Mouse (Mus musculus): Measurements from ENCODE around the gene Cd80.
A peak's percentile ranks its signal among the peaks of the same experiment; 100 is the strongest.
"Not testable (repeated sequence)": the region's sequence is repeated elsewhere in the genome, so short reads cannot be mapped to it uniquely, and the experiment has no call there.

Gene Cd80

GRCm38 (mm10) chr16:38455511-38456418, at the start of gene Cd80:
Cd80 (plus strand) TSS chr16:38455561.
- no peak for DNase-seq (ENCODE audit: low read depth)

GRCm38 (mm10) chr16:38406293-38406692, 49.1 kb upstream of the Cd80 start:
- no peak for DNase-seq (ENCODE audit: low read depth)

GRCm38 (mm10) chr16:38406708-38407107, 48.7 kb upstream of the Cd80 start:
- DNase-seq (ENCODE audit: low read depth), result no peak

GRCm38 (mm10) chr16:38407584-38407983, 47.8 kb upstream of the Cd80 start:
- no peak for DNase-seq (ENCODE audit: low read depth)

GRCm38 (mm10) chr16:38408416-38408815, 46.9 kb upstream of the Cd80 start:
- no peak for DNase-seq (ENCODE audit: low read depth)

- peak; percentile 31 for DNase-seq (ENCODE audit: low read depth)
Observed at GRCm38 (mm10) chr16:38414953-38415352, 40.4 kb upstream of the Cd80 start.

GRCm38 (mm10) chr16:38425374-38425773, 30.0 kb upstream of the Cd80 start:
- no peak for DNase-seq (ENCODE audit: low read depth)

- no peak for DNase-seq (ENCODE audit: low read depth)
Observed at GRCm38 (mm10) chr16:38425799-38426198, 29.6 kb upstream of the Cd80 start.

- DNase-seq (ENCODE audit: low read depth), result no peak
Observed at GRCm38 (mm10) chr16:38431446-38432185, 23.7 kb upstream of the Cd80 start.

GRCm38 (mm10) chr16:38432498-38433425, 22.6 kb upstream of the Cd80 start, which contains the start of gene Pla1a:
Pla1a (minus strand) TSS chr16:38433145.
- DNase-seq (ENCODE audit: low read depth), result no peak

GRCm38 (mm10) chr16:38433514-38433913, 21.8 kb upstream of the Cd80 start:
- no peak for DNase-seq (ENCODE audit: low read depth)

GRCm38 (mm10) chr16:38434295-38434795, 21.0 kb upstream of the Cd80 start:
- no peak for DNase-seq (ENCODE audit: low read depth)

- DNase-seq (ENCODE audit: low read depth), result no peak
Observed at GRCm38 (mm10) chr16:38439190-38439589, 16.2 kb upstream of the Cd80 start.

- DNase-seq (ENCODE audit: low read depth), result no peak
Observed at GRCm38 (mm10) chr16:38440403-38440802, 15.0 kb upstream of the Cd80 start.

- no peak for DNase-seq (ENCODE audit: low read depth)
Observed at GRCm38 (mm10) chr16:38441611-38442010, 13.8 kb upstream of the Cd80 start.

GRCm38 (mm10) chr16:38442216-38442615, 13.1 kb upstream of the Cd80 start:
- no peak for DNase-seq (ENCODE audit: low read depth)

- DNase-seq (ENCODE audit: low read depth), result no peak
Observed at GRCm38 (mm10) chr16:38443721-38444464, 11.5 kb upstream of the Cd80 start.

GRCm38 (mm10) chr16:38445046-38445445, 10.3 kb upstream of the Cd80 start:
- DNase-seq (ENCODE audit: low read depth), result no peak

GRCm38 (mm10) chr16:38445576-38445975, 9.8 kb upstream of the Cd80 start:
- DNase-seq (ENCODE audit: low read depth), result no peak

- DNase-seq (ENCODE audit: low read depth), result not testable (repeated sequence)
Observed at GRCm38 (mm10) chr16:38446141-38446540, 9.2 kb upstream of the Cd80 start.

- no peak for DNase-seq (ENCODE audit: low read depth)
Observed at GRCm38 (mm10) chr16:38447366-38447765, 8.0 kb upstream of the Cd80 start.

Data from NIH3T3 (cell line).